Mouse (Mus musculus): ENCODE measurements around the gene Qk. TPM values are rescaled to one million over a fixed set of nuclear protein-coding genes. Genes with fewer than 3 reads are reported as not detected.

Qk gene
- polyA plus RNA-seq, 1 experiment from 2014 or later, result 27.4 TPM

DNA sequence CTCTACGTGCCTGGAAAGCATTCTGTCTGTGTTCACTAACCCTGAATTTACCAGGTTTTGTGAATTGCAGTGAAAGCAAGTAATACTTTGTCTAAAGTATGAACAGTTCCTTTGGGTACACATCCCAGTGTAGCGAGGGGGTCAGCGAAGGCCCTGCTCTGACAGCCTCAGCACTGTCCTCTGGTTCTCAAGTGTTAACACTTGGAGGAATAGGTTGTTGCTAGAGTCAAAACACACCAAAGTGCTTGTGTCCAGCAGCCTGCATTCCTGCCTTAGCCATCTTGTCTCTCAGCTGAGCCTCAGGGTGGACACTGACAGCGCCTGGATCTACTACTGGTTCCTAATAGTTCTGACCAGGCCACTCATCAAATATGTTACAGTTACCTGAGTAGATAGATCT, 6.3 kb upstream of the Qk start:
- Histone ChIP-seq H3K27me3 (no peaks in the 10 kb centered on the region), H3K4me2 (replicated peaks) (no peak overlapping the region), H3K4me1 (no peaks in the 10 kb centered on the region), H3K27ac (replicated peaks) (no peak overlapping the region), H3K36me3 (no peaks in the 10 kb centered on the region), H3K9me3 (replicated peaks) (no peaks in the 10 kb centered on the region), H3K4me3 (replicated peaks) (no peak overlapping the region), H3K9ac (no peak overlapping the region)
- 97% methylated on average over 4 of the region's 4 CpGs for WGBS
- ATAC-seq (ENCODE audit: insufficient number of reproducible peaks, low FRiP score, low TSS enrichment, low read depth), result no peak

- no peak overlapping the region for H3K4me2 ChIP-seq (replicated peaks)
Measured at GRCm38 (mm10) chr17:10321754-10322153, 2.1 kb upstream of the Qk start.

GRCm38 (mm10) chr17:10321092-10321491, 1.4 kb upstream of the Qk start:
- Histone ChIP-seq H3K27me3 (no peaks in the 10 kb centered on the region), H3K9ac (no peak overlapping the region), H3K4me1 (no peaks in the 10 kb centered on the region; the same call in 1 of the 2 replicates), H3K4me2 (replicated peaks) (0 out of 2 replicates have a peak overlapping the region, but pooled peaks have one; percentile 21), H3K4me3 (replicated peaks) (no peak overlapping the region), H3K27ac (replicated peaks) (no peak overlapping the region), H3K36me3 (no peaks in the 10 kb centered on the region), H3K9me3 (replicated peaks) (no peaks in the 10 kb centered on the region)
- WGBS, result 38% methylated on average over 1 of the region's 1 CpGs
- ATAC-seq (ENCODE audit: insufficient number of reproducible peaks, low FRiP score, low TSS enrichment, low read depth), result no peak

More at GRCm38 (mm10) chr17:10321754-10322153, 2.1 kb upstream of the Qk start:
- Histone ChIP-seq H3K27ac (replicated peaks) (no peak overlapping the region), H3K4me1 (no peaks in the 10 kb centered on the region; the same call in 1 of the 2 replicates), H3K36me3 (no peaks in the 10 kb centered on the region), H3K9me3 (replicated peaks) (no peaks in the 10 kb centered on the region), H3K27me3 (no peaks in the 10 kb centered on the region), H3K4me3 (replicated peaks) (no peak overlapping the region), H3K9ac (no peak overlapping the region)
- ATAC-seq (ENCODE audit: insufficient number of reproducible peaks, low FRiP score, low TSS enrichment, low read depth), result no peak
- 89% methylated on average over 4 of the region's 4 CpGs for WGBS

DNA sequence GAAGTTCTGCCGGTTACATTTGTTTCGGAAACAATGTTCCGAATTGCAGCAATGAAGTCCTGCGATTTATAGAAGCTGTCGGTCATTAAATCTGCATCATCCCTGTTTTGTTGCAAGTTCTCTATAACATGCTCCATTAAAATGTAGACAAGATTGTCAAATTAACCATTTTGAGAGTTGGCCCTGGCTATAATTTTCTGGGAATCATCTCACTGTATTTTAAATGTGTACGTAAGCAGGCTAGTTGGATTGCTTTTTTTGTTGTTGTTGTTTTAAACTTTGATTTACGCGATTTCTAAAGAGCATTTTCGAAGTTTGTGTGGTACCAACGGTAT, 769 bp upstream of the Qk start:
- Histone ChIP-seq H3K27me3 (no peaks in the 10 kb centered on the region), H3K4me2 (replicated peaks) (peak overlapping the region; percentile 52), H3K9me3 (replicated peaks) (no peaks in the 10 kb centered on the region), H3K4me1 (no peaks in the 10 kb centered on the region; the same call in 1 of the 2 replicates), H3K27ac (replicated peaks) (peak overlapping the region; percentile 99), H3K36me3 (no peaks in the 10 kb centered on the region), H3K9ac (peak overlapping the region; percentile 95), H3K4me3 (replicated peaks) (peak overlapping the region; percentile 89)
- ATAC-seq (ENCODE audit: insufficient number of reproducible peaks, low FRiP score, low TSS enrichment, low read depth), result no peak
- 12% methylated on average over 10 of the region's 10 CpGs for WGBS

- Histone ChIP-seq H3K4me3 (replicated peaks) (peak overlapping the region; percentile 89), H3K4me2 (replicated peaks) (peak overlapping the region; percentile 52), H3K9ac (peak overlapping the region; percentile 87), H3K27me3 (no peaks in the 10 kb centered on the region), H3K9me3 (replicated peaks) (no peaks in the 10 kb centered on the region), H3K27ac (replicated peaks) (peak overlapping the region; percentile 99), H3K36me3 (no peaks in the 10 kb centered on the region), H3K4me1 (peaks cover 6% of the 10 kb centered on the region; the same call in 1 of the 2 replicates)
- ATAC-seq (ENCODE audit: insufficient number of reproducible peaks, low FRiP score, low TSS enrichment, low read depth), result no peak
- under 1% methylated on average over 37 of the region's 46 CpGs for WGBS
Measured at GRCm38 (mm10) chr17:10319431-10319684, 296 bp downstream of the Qk start.

GRCm38 (mm10) chr17:10318561-10319430, 858 bp downstream of the Qk start:
- Histone ChIP-seq H3K9ac (peak overlapping the region; percentile 87), H3K36me3 (no peaks in the 10 kb centered on the region), H3K4me3 (replicated peaks) (peak overlapping the region; percentile 89), H3K4me1 (peaks cover 10% of the 10 kb centered on the region; the same call in 1 of the 2 replicates), H3K9me3 (replicated peaks) (no peaks in the 10 kb centered on the region), H3K4me2 (replicated peaks) (peak overlapping the region; percentile 52), H3K27ac (replicated peaks) (peak overlapping the region; percentile 99), H3K27me3 (no peaks in the 10 kb centered on the region)
- 0 out of 2 replicates have a peak, but pooled peaks have one; percentile 44 for ATAC-seq (ENCODE audit: insufficient number of reproducible peaks, low FRiP score, low TSS enrichment, low read depth)
- under 1% methylated on average over 98 of the region's 153 CpGs for WGBS

- WGBS, result under 1% methylated on average over 46 of the region's 46 CpGs
- H3K9ac ChIP-seq, result peak overlapping the region; percentile 87
- ATAC-seq (ENCODE audit: insufficient number of reproducible peaks, low FRiP score, low TSS enrichment, low read depth), result peak; percentile 9; the same call in 1 of the 2 replicates
- H3K4me3 ChIP-seq (replicated peaks), result peak overlapping the region; percentile 89
- no peaks in the 10 kb centered on the region for H3K36me3 ChIP-seq
- peak overlapping the region; percentile 99 for H3K27ac ChIP-seq (replicated peaks)
- no peaks in the 10 kb centered on the region for H3K9me3 ChIP-seq (replicated peaks)
- H3K4me1 ChIP-seq, result peaks cover 10% of the 10 kb centered on the region; the same call in 1 of the 2 replicates
- no peaks in the 10 kb centered on the region for H3K27me3 ChIP-seq
- H3K4me2 ChIP-seq (replicated peaks), result peak overlapping the region; percentile 52
Measured at GRCm38 (mm10) chr17:10317981-10318551, 1.6 kb downstream of the Qk start.

DNA sequence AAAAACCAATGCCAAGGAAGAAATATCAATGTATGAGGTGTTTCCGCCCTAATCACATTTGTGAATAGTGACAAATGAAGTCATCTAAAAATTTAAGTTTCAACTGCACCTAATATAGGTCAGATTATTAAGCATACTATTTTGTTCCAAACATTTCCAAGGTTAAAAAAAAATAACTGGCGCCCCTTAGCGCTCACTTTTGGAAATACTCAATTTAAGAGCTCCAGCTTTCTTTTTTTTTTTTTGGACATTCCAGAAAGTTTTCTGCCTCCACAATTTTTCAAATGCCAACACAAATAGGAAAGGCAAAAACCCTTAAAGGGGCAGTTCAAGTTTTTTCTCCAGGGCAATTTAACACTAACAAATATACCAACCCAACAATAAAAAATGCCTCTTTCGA, 2.5 kb downstream of the Qk start:
- Histone ChIP-seq H3K4me2 (replicated peaks) (peak overlapping the region; percentile 52), H3K27ac (replicated peaks) (peak overlapping the region; percentile 99), H3K36me3 (no peaks in the 10 kb centered on the region), H3K4me3 (replicated peaks) (peak overlapping the region; percentile 89), H3K27me3 (no peaks in the 10 kb centered on the region), H3K4me1 (peaks cover 10% of the 10 kb centered on the region; the same call in 1 of the 2 replicates), H3K9ac (peak overlapping the region; percentile 87; the same call in 1 of the 2 replicates), H3K9me3 (replicated peaks) (no peaks in the 10 kb centered on the region)
- 4% methylated on average over 4 of the region's 4 CpGs for WGBS
- no peak for ATAC-seq (ENCODE audit: insufficient number of reproducible peaks, low FRiP score, low TSS enrichment, low read depth)

DNA sequence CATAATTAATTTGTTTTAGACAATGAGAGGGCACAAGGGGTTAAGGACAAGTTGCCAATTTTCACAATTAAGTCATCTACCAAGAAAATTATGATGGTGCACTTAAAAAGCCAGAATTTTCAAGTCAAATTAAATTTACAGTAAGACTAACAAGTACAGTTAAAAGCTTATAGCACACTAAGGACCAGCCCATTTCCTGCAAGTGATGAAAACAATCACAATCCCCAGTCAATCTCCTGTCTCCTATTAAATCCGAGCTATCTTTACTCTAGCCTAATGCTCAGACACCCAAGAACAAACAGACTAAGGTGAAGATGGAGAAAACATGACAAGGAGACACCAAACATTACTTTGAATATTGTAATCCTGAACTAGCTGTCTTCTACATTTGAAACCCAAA, 3.2 kb downstream of the Qk start:
- Histone ChIP-seq H3K9me3 (replicated peaks) (no peaks in the 10 kb centered on the region), H3K27me3 (no peaks in the 10 kb centered on the region), H3K27ac (replicated peaks) (no peak overlapping the region), H3K4me3 (replicated peaks) (peak overlapping the region; percentile 33), H3K4me2 (replicated peaks) (peak overlapping the region; percentile 42), H3K9ac (no peak overlapping the region), H3K4me1 (peaks cover 10% of the 10 kb centered on the region; the same call in 1 of the 2 replicates), H3K36me3 (no peaks in the 10 kb centered on the region)
- 0% methylated on average over 1 of the region's 1 CpGs for WGBS
- ATAC-seq (ENCODE audit: insufficient number of reproducible peaks, low FRiP score, low TSS enrichment, low read depth), result no peak

GRCm38 (mm10) chr17:10310046-10310445, 9.6 kb downstream of the Qk start:
- WGBS, result 70% methylated on average over 1 of the region's 1 CpGs
- ATAC-seq (ENCODE audit: insufficient number of reproducible peaks, low FRiP score, low TSS enrichment, low read depth), result no peak
- Histone ChIP-seq H3K4me1 (peaks cover 20% of the 10 kb centered on the region), H3K4me2 (replicated peaks) (no peak overlapping the region), H3K27me3 (no peaks in the 10 kb centered on the region), H3K9ac (no peak overlapping the region), H3K9me3 (replicated peaks) (no peaks in the 10 kb centered on the region), H3K4me3 (replicated peaks) (no peak overlapping the region), H3K36me3 (no peaks in the 10 kb centered on the region), H3K27ac (replicated peaks) (no peak overlapping the region)

DNA sequence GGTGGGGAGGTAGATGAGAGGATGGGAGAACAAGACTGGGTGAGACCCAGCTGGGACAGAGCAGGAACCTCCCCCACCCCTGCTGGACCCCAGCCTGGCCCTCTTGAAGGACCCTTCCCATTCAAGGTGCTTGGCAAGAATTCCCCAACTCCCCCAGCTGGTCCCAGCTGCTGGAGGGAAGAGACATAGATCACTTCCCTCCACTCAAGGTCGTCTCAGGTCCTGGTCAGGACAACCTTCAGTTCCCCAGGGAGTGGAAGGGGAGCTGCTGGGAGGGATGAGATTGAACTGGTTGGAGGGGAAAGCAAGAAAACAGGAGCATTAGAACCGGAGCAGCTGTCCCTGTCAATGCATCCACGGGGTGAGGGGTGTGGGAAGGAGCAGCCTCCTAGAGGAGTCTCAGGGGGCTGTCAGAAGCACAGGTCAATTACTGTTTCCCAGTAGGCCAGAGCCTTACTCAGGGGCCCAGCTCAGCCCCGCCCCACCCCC, 10.5 kb downstream of the Qk start:
- Histone ChIP-seq H3K9me3 (replicated peaks) (no peaks in the 10 kb centered on the region), H3K27me3 (no peaks in the 10 kb centered on the region), H3K27ac (replicated peaks) (no peak overlapping the region), H3K4me1 (peaks cover 13% of the 10 kb centered on the region), H3K4me2 (replicated peaks) (no peak overlapping the region), H3K9ac (no peak overlapping the region), H3K4me3 (replicated peaks) (no peak overlapping the region), H3K36me3 (no peaks in the 10 kb centered on the region)
- 37% methylated on average over 4 of the region's 4 CpGs for WGBS
- no peak for ATAC-seq (ENCODE audit: insufficient number of reproducible peaks, low FRiP score, low TSS enrichment, low read depth)

Measured in embryonic facial prominence, embryonic 15.5 days (tissue).